Mouse (Mus musculus) hindbrain, postnatal 0 days (tissue): ENCODE measurements around the gene Hoxd10. TPM values are rescaled to one million over a fixed set of nuclear protein-coding genes. Genes with fewer than 3 reads are reported as not detected.

Experiments
- ATAC-seq: fragments of 200-750 bp; cut with Nextera tagmentation; 2 replicates; pipeline ENCODE4 v1.8.0; 2017; ENCODE audit warnings: mild to moderate bottlenecking, moderate TSS enrichment, moderate library complexity
- DNase-seq: peaks from one replicate; pipeline ENCODE4 v3.0.0-alpha.2; 2015; ENCODE audit warnings: low spot score
- H3K27ac ChIP-seq: fragments of 300-500 bp; sonication (generic); 2 replicates; pipeline ENCODE4 v1.5.1; 2014; ENCODE audit warnings: mild to moderate bottlenecking
- H3K27me3 ChIP-seq: fragments of 300-500 bp; sonication (generic); 2 replicates; pipeline ENCODE4 v1.6.1; 2014; ENCODE audit warnings: low read length, mixed read lengths; ENCODE audit not compliant: insufficient read depth
- H3K36me3 ChIP-seq: fragments of 300-500 bp; sonication (generic); 2 replicates; pipeline ENCODE4 v1.6.1; 2014; ENCODE audit warnings: low read length, mixed read lengths; ENCODE audit not compliant: insufficient read depth
- H3K4me1 ChIP-seq: fragments of 300-500 bp; sonication (generic); 2 replicates; pipeline ENCODE4 v1.6.1; 2014; ENCODE audit warnings: antibody characterized with exemption, low read length, mixed read lengths; ENCODE audit not compliant: insufficient read depth
- H3K4me2 ChIP-seq: fragments of 300-500 bp; sonication (generic); 2 replicates; pipeline ENCODE4 v1.6.1; 2014; ENCODE audit warnings: low read depth, mild to moderate bottlenecking, low read length, moderate library complexity, mixed read lengths
- H3K4me3 ChIP-seq: fragments of 300-500 bp; sonication (generic); 2 replicates; pipeline ENCODE4 v1.5.1; 2014; ENCODE audit warnings: low read length
- H3K9ac ChIP-seq: fragments of 300-500 bp; sonication (generic); replicated peaks from 2 replicates; pipeline ENCODE4 v1.6.1; 2014; ENCODE audit warnings: mild to moderate bottlenecking, low read length, moderate library complexity, mixed read lengths
- H3K9me3 ChIP-seq: fragments of 300-500 bp; sonication (generic); 2 replicates; pipeline ENCODE4 v1.6.1; 2016; ENCODE audit warnings: low read length, mixed read lengths
- CTCF ChIP-seq: IDR thresholded peaks from 2 replicates; pipeline ENCODE4 v1.5.1; 2016; ENCODE audit warnings: antibody characterized with exemption, control low read depth, low read depth
- WGBS: fragments of 180-500 bp; shearing (Covaris S2); extraction: QIAGEN DNeasy Blood & Tissue Kit; methylation state at CpG from one replicate; pipeline ENCODE4 v1.1.7; 2014; 5-methylcytosine and 5-hydroxymethylcytosine counted together
- polyA plus RNA-seq: library from polyadenylated mRNA; unstranded; fragments of >200 nt; fragmentation: Nextera tagmentation; extraction: Ambion mirVana; gene quantifications from 2 replicates; pipeline ENCODE4 v1.2.1, GENCODE M21; 2015
- total RNA-seq: library from RNA; depleted of rRNA; stranded (reverse); fragments of >200 nt; gene quantifications from 2 replicates; pipeline ENCODE4 v1.2.3, GENCODE M21; 2014

Gene Hoxd10
- total and polyA plus RNA-seq, 2 experiments from 2014 or later, result not detected

DNA sequence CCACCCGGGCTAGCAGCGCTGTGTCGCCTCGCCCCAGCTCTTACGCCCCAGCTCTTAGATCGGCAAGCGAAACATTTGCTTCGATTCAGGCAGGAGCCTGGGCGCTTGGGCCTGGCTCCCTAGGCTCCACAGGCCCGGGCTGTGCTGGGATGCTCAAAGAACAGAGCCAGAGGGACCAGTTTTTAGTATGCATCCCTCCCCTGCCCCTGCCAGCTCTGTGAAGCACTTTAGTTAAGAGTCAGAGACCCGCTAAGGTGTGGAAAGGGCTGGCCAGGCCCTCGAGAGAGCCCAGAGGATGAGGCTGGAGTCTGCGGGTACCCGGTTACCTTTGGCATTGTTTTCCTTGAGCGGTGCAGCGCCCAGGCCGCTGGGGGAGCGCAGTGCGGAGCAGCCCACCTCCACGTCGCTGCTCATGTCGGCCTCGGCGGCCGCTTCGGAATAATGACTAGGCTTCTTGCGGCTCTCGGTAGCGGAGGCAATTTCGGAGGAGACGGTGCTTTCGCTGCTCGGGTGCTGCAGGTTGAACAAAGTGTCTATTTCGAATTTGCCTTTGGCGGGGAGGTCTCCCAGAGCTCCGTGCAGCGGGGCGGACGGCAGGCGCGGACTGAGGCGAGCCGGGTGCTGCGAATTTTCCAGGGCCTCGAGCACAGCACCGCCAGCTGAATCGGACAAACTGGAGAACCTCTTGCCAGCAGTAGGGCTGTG lies 32.9 kb upstream of the Hoxd10 start:
- no peak for TF ChIP-seq CTCF
- H3K4me1 ChIP-seq, result no peaks in the 10 kb centered on the region
- H3K36me3 ChIP-seq, result no peaks in the 10 kb centered on the region
- H3K9me3 ChIP-seq, result no peaks in the 10 kb centered on the region
- H3K27me3 ChIP-seq, result peaks cover 95% of the 10 kb centered on the region
- H3K4me3 ChIP-seq, result peak overlapping the region; percentile 3
- H3K9ac ChIP-seq, result no peak overlapping the region
- WGBS, result under 1% methylated on average over 45 of the region's 47 CpGs
- H3K27ac ChIP-seq, result no peak overlapping the region
- DNase-seq (no peak), ATAC-seq (no peak)
- H3K4me2 ChIP-seq, result no peak overlapping the region

DNA sequence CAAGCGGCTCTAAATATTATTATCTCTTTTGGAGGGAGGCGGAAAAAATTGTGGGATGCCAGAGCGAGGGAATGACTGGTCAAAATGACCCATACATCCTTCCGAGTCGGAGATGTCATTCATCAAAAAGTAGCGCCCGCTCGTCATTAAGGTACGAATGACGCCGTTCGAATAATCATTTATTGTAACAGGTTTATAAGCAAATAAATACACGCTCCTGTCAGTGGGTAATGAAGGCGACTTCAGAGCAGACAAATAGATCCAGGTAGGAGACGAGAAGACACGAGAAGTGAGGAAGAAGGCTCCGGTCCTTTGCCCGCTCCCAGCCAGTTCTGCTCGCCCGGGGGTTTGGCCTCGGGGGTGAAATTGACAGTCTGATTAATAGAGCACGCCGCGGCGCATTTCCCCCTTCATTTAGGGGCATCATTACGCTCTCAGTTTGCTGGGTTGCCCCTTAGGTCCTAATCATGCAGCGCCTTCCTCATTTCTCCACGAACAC lies 32.2 kb upstream of the Hoxd10 start, which contains the start of gene Evx2:
Gene Evx2 (minus strand): TSS at position 51 of the 499 bp plus-strand sequence.
- TF ChIP-seq CTCF, result no peak
- Histone ChIP-seq H3K4me2 (no peak within 1 kb of the TSS), H3K27ac (no peak within 1 kb of the TSS), H3K4me1 (no peaks in the 10 kb centered on the region), H3K36me3 (no peaks in the 10 kb centered on the region), H3K9ac (no peak within 1 kb of the TSS), H3K27me3 (peaks cover 95% of the 10 kb centered on the region), H3K9me3 (no peaks in the 10 kb centered on the region), H3K4me3 (peak within 1 kb of the TSS; percentile 7)
- 2% methylated on average over 28 of the region's 28 CpGs for whole genome bisulfite sequencing
- DNase-seq (no peak), ATAC-seq (no peak)

DNA sequence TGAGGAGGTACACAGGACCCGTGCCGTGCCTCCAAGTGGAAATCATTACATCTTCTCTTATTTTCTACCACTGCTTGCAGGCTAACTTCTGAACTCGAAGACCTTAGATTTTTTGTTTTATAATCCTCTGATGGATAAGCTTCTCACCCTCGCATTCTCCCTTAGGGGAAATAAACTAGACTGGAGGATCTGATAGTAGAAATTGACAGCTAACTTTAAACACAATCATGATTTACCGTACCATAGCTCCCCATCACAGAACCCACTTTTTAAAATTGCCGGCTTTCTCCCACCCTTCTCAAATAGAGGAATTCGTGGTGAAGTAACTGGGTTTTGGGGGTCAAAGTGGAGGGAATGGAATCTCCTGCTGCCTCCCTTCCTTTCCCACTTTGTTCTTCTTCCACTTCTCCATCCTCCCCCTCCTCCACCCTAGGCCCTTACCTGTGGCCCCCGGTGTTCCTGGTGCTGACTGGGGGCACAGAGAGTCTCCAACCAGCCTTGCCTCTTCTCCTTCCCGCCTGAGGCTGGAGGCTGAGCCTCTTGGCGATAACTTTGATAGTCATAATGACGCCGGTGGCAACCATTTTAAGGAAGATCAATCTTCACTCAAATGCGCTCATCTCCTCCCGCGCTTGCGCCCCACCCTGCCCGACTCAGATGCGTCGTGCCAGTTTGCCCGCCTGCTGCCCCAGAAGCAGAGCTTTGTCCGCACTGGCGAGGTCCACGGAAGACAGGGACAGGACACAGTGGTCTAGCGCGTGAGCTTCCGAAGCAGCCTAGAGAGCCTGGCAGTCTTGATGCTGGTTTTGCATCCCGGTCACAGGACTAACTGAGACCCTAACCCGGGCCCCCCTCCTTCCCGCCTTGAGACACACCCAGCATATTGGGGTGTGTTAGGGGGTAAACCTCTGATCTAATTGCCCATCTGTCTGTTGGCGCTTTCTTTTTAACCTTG lies 31.0 kb upstream of the Hoxd10 start:
- no peaks in the 10 kb centered on the region for H3K4me1 ChIP-seq
- H3K4me3 ChIP-seq, result no peak overlapping the region
- H3K27ac ChIP-seq, result no peak overlapping the region
- no peak overlapping the region for H3K4me2 ChIP-seq
- H3K9me3 ChIP-seq, result no peaks in the 10 kb centered on the region
- no peak overlapping the region for H3K9ac ChIP-seq
- no peak for ATAC-seq
- DNase-seq, result no peak
- H3K36me3 ChIP-seq, result no peaks in the 10 kb centered on the region
- WGBS, result 5% methylated on average over 30 of the region's 30 CpGs
- peaks cover 94% of the 10 kb centered on the region for H3K27me3 ChIP-seq
- TF ChIP-seq CTCF, result no peak

- no peaks in the 10 kb centered on the region for H3K4me1 ChIP-seq
- no peak overlapping the region for H3K9ac ChIP-seq
- DNase-seq, result peak; percentile 88
- peak overlapping the region; percentile 21 for H3K4me3 ChIP-seq
- H3K9me3 ChIP-seq, result no peaks in the 10 kb centered on the region
- ATAC-seq, result peak; percentile 70
- no peak overlapping the region for H3K27ac ChIP-seq
- peak overlapping the region; percentile 44 for H3K4me2 ChIP-seq
- no peaks in the 10 kb centered on the region for H3K36me3 ChIP-seq
- peak; percentile 70 for TF ChIP-seq CTCF
- H3K27me3 ChIP-seq, result peaks cover 94% of the 10 kb centered on the region
- under 1% methylated on average over 14 of the region's 14 CpGs for WGBS
These were observed 30.0 kb upstream of the Hoxd10 start for GRCm38 (mm10) chr2:74661685-74662084.

DNA sequence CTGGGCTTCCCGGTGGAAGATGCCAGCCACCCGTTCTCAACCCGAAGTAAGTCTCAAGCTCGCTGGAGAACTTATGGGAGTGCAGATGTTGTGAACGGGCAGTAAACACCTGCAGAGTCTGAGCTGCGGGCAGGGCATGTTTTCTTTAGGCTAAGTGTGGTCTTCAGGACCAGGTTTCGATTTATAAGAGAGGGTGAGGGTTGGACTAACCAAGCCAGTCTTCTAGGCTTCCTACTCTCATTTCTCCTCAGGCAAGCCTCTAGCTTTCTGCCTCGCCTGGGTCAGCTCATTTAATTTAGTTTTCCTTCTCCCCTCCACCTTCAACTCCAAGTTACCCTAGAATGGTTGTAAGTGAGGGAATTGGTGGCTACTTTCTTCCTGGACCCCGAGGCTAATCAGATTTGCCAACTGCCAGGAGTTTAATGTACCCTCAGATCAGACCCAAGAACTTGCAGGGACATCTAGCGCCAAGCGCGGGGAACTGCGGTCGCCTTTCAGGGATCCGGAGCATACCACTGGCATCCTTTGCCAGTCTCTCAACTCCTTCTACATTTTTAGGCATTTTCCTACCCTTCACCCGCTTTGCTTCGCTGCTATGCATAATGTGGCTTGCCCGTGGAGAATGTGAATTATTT lies 28.3 kb upstream of the Hoxd10 start:
- WGBS, result 4% methylated on average over 18 of the region's 18 CpGs
- Histone ChIP-seq H3K4me3 (no peak overlapping the region), H3K27ac (no peak overlapping the region), H3K4me1 (no peaks in the 10 kb centered on the region), H3K36me3 (no peaks in the 10 kb centered on the region), H3K27me3 (peaks cover 92% of the 10 kb centered on the region), H3K9ac (no peak overlapping the region), H3K9me3 (no peaks in the 10 kb centered on the region), H3K4me2 (no peak overlapping the region)
- TF ChIP-seq CTCF, result peak; percentile 83
- no peak; the same call in 1 of the 2 replicates for ATAC-seq
- peak; percentile 83 for DNase-seq

GRCm38 (mm10) chr2:74666411-74666810 lies 25.3 kb upstream of the Hoxd10 start:
- TF ChIP-seq CTCF, result no peak
- no peak overlapping the region for H3K27ac ChIP-seq
- no peak overlapping the region for H3K4me2 ChIP-seq
- no peak overlapping the region for H3K9ac ChIP-seq
- H3K4me3 ChIP-seq, result no peak overlapping the region
- 5% methylated on average over 7 of the region's 7 CpGs for WGBS
- DNase-seq (no peak), ATAC-seq (no peak)
- H3K4me1 ChIP-seq, result no peaks in the 10 kb centered on the region
- H3K27me3 ChIP-seq, result peaks cover 92% of the 10 kb centered on the region
- no peaks in the 10 kb centered on the region for H3K9me3 ChIP-seq
- no peaks in the 10 kb centered on the region for H3K36me3 ChIP-seq
